Mouse (Mus musculus) heart, postnatal 0 days (tissue): ENCODE data around the gene Acaca. TPM values are rescaled to one million over a fixed set of nuclear protein-coding genes. Genes with fewer than 3 reads are reported as not detected.

ENCODE experiments used
- ATAC-seq: fragments of 200-750 bp; cut with Nextera tagmentation; 2 replicates; pipeline ENCODE4 v1.8.0; 2017; ENCODE audit warnings: low read depth, moderate number of reproducible peaks, moderate library complexity; ENCODE audit not compliant: insufficient read depth
- DNase-seq: peaks from one replicate; pipeline ENCODE4 v3.0.0-alpha.2; 2016; ENCODE audit warnings: low spot score
- H3K27ac ChIP-seq: fragments of 300-500 bp; sonication (generic); 2 replicates; pipeline ENCODE4 v1.5.1; 2014; ENCODE audit warnings: low read depth, mild to moderate bottlenecking
- H3K27me3 ChIP-seq: fragments of 300-500 bp; sonication (generic); 2 replicates; pipeline ENCODE4 v1.6.1; 2014; ENCODE audit warnings: low read length, mixed read lengths; ENCODE audit not compliant: control insufficient read depth, insufficient read depth
- H3K36me3 ChIP-seq: fragments of 300-500 bp; sonication (generic); replicated peaks from 2 replicates; pipeline ENCODE4 v1.6.1; 2014; ENCODE audit warnings: low read length, mixed read lengths; ENCODE audit not compliant: control insufficient read depth, insufficient read depth
- H3K4me1 ChIP-seq: fragments of 300-500 bp; sonication (generic); 2 replicates; pipeline ENCODE4 v1.6.1; 2014; ENCODE audit warnings: antibody characterized with exemption; ENCODE audit not compliant: control insufficient read depth, insufficient read depth
- H3K4me2 ChIP-seq: fragments of 300-500 bp; sonication (generic); 2 replicates; pipeline ENCODE4 v1.6.1; 2014; ENCODE audit warnings: low read depth, mild to moderate bottlenecking, low read length, moderate library complexity
- H3K4me3 ChIP-seq: fragments of 300-500 bp; sonication (generic); 2 replicates; pipeline ENCODE4 v1.5.1; 2014; ENCODE audit warnings: low read depth, low read length
- H3K9ac ChIP-seq: fragments of 300-500 bp; sonication (generic); replicated peaks from 2 replicates; pipeline ENCODE4 v1.6.1; 2014; ENCODE audit warnings: low read depth, low read length, mixed read lengths
- H3K9me3 ChIP-seq: fragments of 300-500 bp; sonication (generic); replicated peaks from 2 replicates; pipeline ENCODE4 v1.6.1; 2016; ENCODE audit warnings: low read length; ENCODE audit not compliant: control insufficient read depth
- CTCF ChIP-seq: IDR thresholded peaks from 2 replicates; pipeline ENCODE4 v1.5.1; 2016; ENCODE audit warnings: antibody characterized with exemption, control low read depth, low read depth
- EP300 ChIP-seq: IDR thresholded peaks from 2 replicates; pipeline ENCODE4 v1.6.1; 2016; ENCODE audit warnings: antibody characterized with exemption, low read depth
- WGBS: fragments of 180-500 bp; shearing (Covaris S2); extraction: QIAGEN DNeasy Blood & Tissue Kit; methylation state at CpG from one replicate; pipeline ENCODE4 v1.1.7; 2014; 5-methylcytosine and 5-hydroxymethylcytosine counted together
- polyA plus RNA-seq: library from polyadenylated mRNA; unstranded; fragments of >200 nt; fragmentation: Nextera tagmentation; extraction: Ambion mirVana; gene quantifications from 2 replicates; pipeline ENCODE4 v1.2.1, GENCODE M21; 2015
- total RNA-seq: library from RNA; depleted of rRNA; stranded (reverse); fragments of >200 nt; gene quantifications from 2 replicates; pipeline ENCODE4 v1.2.3, GENCODE M21; 2014; ENCODE audit warnings: low replicate concordance

The Acaca gene
- total and polyA plus RNA-seq, 2 experiments from 2014 or later = 3.0 to 11.5 TPM

DNA sequence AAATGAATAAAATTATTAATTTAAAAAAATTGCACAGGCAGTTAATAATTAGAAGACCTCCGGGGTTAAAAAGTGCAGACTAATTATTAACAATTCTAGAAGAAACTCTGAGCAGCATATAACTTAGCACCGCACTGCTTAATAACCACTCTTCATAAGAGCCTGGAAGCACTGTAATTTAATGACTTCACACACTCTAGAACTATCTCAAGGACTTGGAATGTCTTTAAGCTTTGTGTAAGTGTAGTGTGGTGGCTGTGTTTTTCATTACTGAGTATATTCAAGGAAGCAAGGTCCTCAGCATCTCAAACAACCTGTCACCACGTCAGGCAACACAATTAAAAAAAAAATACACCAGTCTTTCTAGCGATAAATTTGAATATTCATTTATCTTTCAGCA is 34.4 kb upstream of the Acaca start:
- Histone ChIP-seq H3K9me3 (no peaks in the 10 kb centered on the region), H3K4me1 (no peaks in the 10 kb centered on the region; the same call in 1 of the 2 replicates), H3K27me3 (no peaks in the 10 kb centered on the region), H3K4me3 (no peak overlapping the region), H3K36me3 (peaks cover 25% of the 10 kb centered on the region), H3K27ac (no peak overlapping the region), H3K9ac (no peak overlapping the region), H3K4me2 (no peak overlapping the region)
- 70% methylated on average over 4 of the region's 4 CpGs for WGBS
- DNase-seq (no peak), ATAC-seq (no peak)
- TF ChIP-seq EP300 = no peak
- no peak for TF ChIP-seq CTCF

DNA sequence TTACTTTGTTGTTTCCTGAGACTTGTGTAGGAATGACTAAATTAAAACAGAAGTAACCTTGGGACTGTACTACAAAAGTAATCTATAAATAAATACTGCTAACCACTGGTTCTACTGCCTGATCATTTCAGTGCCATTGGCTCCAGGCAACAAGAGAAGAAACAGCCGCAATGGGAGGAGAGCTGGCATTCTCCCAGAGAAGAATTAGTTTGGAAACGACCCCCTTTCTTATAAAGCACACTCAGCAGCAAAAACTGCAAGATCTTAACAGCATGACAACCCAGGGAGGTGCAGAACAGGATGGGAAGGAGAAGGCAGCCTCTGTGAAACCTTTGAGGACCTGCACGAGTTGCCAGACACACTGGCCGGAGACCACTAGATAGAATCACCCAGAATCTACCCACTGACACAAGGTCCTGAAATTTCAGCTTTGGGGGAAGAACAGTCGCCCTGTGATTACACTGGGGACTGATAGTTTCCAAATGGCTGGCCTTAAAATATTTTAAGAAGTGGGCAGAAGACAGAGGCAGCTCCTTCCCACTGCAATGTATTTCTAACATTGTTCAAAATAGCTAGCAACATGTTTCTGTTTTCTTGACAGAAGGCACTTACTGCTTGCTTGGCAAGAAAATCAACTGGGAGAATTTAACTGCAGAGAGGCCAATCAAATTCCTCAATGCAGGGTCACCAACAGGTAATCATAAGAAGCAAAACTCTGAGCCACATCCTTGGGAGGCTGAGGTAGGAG is 32.0 kb upstream of the Acaca start:
- Histone ChIP-seq H3K4me2 (no peak overlapping the region), H3K9ac (no peak overlapping the region), H3K4me3 (no peak overlapping the region), H3K4me1 (peaks cover 8% of the 10 kb centered on the region; the same call in 1 of the 2 replicates), H3K9me3 (no peaks in the 10 kb centered on the region), H3K27me3 (no peaks in the 10 kb centered on the region), H3K36me3 (peaks cover 17% of the 10 kb centered on the region), H3K27ac (no peak overlapping the region)
- no peak for TF ChIP-seq CTCF
- no peak for TF ChIP-seq EP300
- no peak for ATAC-seq
- DNase-seq = no peak
- 51% methylated on average over 5 of the region's 5 CpGs for WGBS

DNA sequence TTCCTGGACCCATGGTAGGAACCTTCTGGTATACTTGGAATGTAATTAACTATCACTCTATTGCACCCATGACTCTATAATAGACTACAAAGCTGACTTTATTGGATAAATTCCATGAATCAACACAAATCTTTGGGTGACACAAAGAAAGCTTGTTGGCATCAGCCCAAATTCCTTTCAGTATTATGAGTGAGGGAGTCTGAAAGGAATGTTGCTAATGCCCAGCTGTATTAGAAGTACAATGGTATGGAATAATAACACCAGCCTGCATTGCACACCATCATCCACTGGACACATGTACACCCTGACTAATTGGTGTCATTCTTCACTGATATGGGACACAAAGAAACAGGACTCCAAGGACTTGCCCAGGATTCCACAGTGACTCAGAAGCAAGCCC is 28.3 kb upstream of the Acaca start:
- Histone ChIP-seq H3K4me2 (no peak overlapping the region), H3K9me3 (no peaks in the 10 kb centered on the region), H3K36me3 (peaks cover 40% of the 10 kb centered on the region), H3K27ac (no peak overlapping the region), H3K4me3 (no peak overlapping the region), H3K4me1 (peaks cover 8% of the 10 kb centered on the region; the same call in 1 of the 2 replicates), H3K27me3 (no peaks in the 10 kb centered on the region), H3K9ac (no peak overlapping the region)
- ATAC-seq (no peak; the same call in 1 of the 2 replicates), DNase-seq (no peak)
- TF ChIP-seq CTCF (no peak), EP300 (no peak)

DNA sequence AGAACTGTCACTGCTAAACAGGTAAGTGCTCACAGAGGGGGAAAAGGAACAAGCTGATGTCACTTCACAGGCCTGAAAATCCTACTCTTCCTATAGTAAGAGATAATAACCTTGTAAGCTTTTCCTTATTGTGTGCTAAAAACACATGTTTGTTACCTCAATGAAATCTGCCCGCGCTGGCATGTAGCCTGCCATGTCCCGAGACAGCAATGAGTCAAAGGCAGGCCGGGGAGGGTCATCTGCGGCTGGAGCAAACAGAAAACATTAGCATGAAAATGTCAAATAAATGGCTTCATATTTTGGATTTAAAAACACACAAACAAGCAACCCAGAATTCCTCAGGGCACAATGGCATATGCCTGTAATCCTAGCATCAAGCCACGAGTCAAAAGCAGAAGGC is 25.4 kb upstream of the Acaca start:
- TF ChIP-seq CTCF = no peak
- no peak for TF ChIP-seq EP300
- DNase-seq (no peak), ATAC-seq (no peak)
- no peaks in the 10 kb centered on the region for H3K9me3 ChIP-seq
- no peak overlapping the region for H3K9ac ChIP-seq
- H3K27ac ChIP-seq = no peak overlapping the region
- H3K36me3 ChIP-seq = peaks cover 68% of the 10 kb centered on the region
- peaks cover 8% of the 10 kb centered on the region; the same call in 1 of the 2 replicates for H3K4me1 ChIP-seq
- H3K27me3 ChIP-seq = no peaks in the 10 kb centered on the region
- no peak overlapping the region for H3K4me3 ChIP-seq
- no peak overlapping the region for H3K4me2 ChIP-seq
- 85% methylated on average over 6 of the region's 6 CpGs for WGBS

DNA sequence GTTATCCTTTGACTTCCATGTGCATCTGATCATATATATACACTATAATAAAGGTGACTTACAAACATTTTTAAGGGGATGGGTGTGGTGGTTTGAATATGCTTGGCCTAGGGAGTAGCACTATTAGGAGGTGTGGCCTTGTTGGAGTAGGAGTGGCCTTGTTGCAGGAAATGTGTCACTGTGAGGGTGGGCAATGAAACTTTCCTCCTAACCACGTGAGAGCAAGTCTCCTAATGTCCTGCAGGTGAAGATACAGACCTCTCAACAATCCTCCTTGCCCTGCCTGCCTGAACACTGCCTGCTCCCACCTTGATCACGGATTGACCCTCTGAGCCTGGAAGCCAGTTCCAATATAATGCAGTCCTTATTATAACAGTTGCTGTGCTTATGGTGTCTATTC is 22.3 kb upstream of the Acaca start:
- ATAC-seq (no peak), DNase-seq (no peak)
- Histone ChIP-seq H3K9ac (no peak overlapping the region), H3K4me2 (no peak overlapping the region), H3K27me3 (no peaks in the 10 kb centered on the region), H3K4me3 (no peak overlapping the region), H3K36me3 (peaks cover 80% of the 10 kb centered on the region), H3K27ac (no peak overlapping the region), H3K4me1 (no peaks in the 10 kb centered on the region), H3K9me3 (no peaks in the 10 kb centered on the region)
- no peak for TF ChIP-seq EP300
- TF ChIP-seq CTCF = no peak
- 65% methylated on average over 2 of the region's 2 CpGs for WGBS

DNA sequence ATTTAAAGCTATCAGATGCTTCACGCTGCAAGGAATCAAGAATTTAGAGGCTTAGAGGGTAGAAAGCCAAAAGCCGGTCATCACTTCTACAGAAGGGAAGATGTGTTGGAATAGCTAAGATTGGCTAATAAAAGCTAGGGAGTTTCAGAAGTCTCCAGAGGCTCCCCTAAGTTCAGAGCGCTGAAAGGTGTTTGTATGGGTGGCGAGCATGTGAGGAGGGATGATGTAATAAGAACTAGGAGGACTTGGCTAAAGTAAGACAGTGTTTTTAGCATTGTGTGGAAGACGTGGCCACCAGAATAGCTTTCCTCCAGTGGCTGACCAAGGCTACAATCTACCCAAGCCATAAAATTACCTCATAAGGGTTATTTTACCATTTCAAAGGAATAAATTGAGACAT is 15.8 kb upstream of the Acaca start:
- peaks cover 37% of the 10 kb centered on the region for H3K36me3 ChIP-seq
- ATAC-seq (no peak), DNase-seq (no peak)
- no peak for TF ChIP-seq CTCF
- no peak for TF ChIP-seq EP300
- H3K4me3 ChIP-seq = no peak overlapping the region
- no peaks in the 10 kb centered on the region for H3K27me3 ChIP-seq
- H3K4me2 ChIP-seq = no peak overlapping the region
- H3K4me1 ChIP-seq = peaks cover 4% of the 10 kb centered on the region; the same call in 1 of the 2 replicates
- H3K9me3 ChIP-seq = no peaks in the 10 kb centered on the region
- no peak overlapping the region for H3K9ac ChIP-seq
- no peak overlapping the region for H3K27ac ChIP-seq
- 80% methylated on average over 5 of the region's 5 CpGs for WGBS
